Comparison of ENCODE assay signal across 8 mouse cellular contexts in the genomic region with DNA sequence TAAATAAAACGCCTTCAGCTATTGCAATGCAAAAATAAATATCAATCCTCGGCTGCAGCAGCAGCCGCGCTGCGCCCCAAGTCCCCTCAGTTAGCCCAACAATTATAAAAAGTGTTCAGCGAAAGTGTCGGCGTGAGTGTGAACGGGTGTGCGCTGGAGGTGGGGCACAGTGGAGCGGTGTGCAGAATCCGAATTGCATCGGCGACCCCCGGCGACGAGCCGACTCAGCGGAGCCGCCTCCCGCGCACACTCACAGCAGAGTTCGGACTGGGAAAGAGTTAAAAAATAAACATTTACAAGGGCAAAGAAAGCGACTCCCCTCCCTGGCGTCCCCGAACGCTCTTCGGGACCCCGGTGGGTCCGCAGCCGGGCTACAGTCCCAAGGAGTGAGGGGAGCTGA. TPM values are rescaled to one million over a fixed set of nuclear protein-coding genes. Genes with fewer than 3 reads are reported as not detected.
DNase-seq lines count a peak whose midpoint lies in the region; ATAC-seq and TF ChIP-seq lines count a peak whose summit lies in the region.

No protein-coding gene starts in this region.

- H3K9ac ChIP-seq in lung, embryonic 14.5 days = peak overlapping the region; percentile 69
- H3K9ac ChIP-seq in intestine, embryonic 14.5 days (ENCODE audit: low read length) = peak overlapping the region; percentile 69
- H3K9ac ChIP-seq in neural tube, embryonic 12.5 days = peak overlapping the region; percentile 83

- no peak for TF ChIP-seq POLR2A in embryonic fibroblast, embryonic 13.5 days (IDR thresholded peaks at IDR 0.05; ENCODE audit: low read depth, low read length)

- no peaks in the 10 kb centered on the region for H3K4me1 ChIP-seq in lung, embryonic 14.5 days (ENCODE audit: insufficient read depth)
- H3K4me1 ChIP-seq in embryonic fibroblast, embryonic 13.5 days (ENCODE audit: control insufficient read depth, insufficient read depth, low read length) = no peaks in the 10 kb centered on the region; the same call in 1 of the 2 replicates
- H3K4me1 ChIP-seq in intestine, embryonic 14.5 days (replicated peaks; ENCODE audit: control insufficient read depth, insufficient read depth, low read length) = 0 out of 2 replicates have a peak, but pooled peaks cover 3% of the 10 kb centered on the region
- peaks cover 31% of the 10 kb centered on the region for H3K4me1 ChIP-seq in neural tube, embryonic 12.5 days

- no peaks in the 10 kb centered on the region for H3K9me3 ChIP-seq in lung, embryonic 14.5 days (ENCODE audit: low read depth, low read length)
- H3K9me3 ChIP-seq in intestine, embryonic 14.5 days (ENCODE audit: control insufficient read depth, low read length) = no peaks in the 10 kb centered on the region
- H3K9me3 ChIP-seq in neural tube, embryonic 12.5 days = no peaks in the 10 kb centered on the region

- peak overlapping the region; percentile 68 for H3K4me3 ChIP-seq in lung, embryonic 14.5 days (ENCODE audit: low read depth, low read length)
- peak overlapping the region; percentile 41 for H3K4me3 ChIP-seq in embryonic fibroblast, embryonic 13.5 days (ENCODE audit: insufficient read depth, low read length)
- H3K4me3 ChIP-seq in intestine, embryonic 14.5 days (ENCODE audit: low read depth, low read length) = peak overlapping the region; percentile 53
- H3K4me3 ChIP-seq in neural tube, embryonic 12.5 days = peak overlapping the region; percentile 68

- ATAC-seq in lung, embryonic 14.5 days (ENCODE audit: insufficient read depth) = no peak
- ATAC-seq in intestine, embryonic 14.5 days (replicated peaks; ENCODE audit: low FRiP score, low TSS enrichment, low read depth) = no peak
- ATAC-seq in neural tube, embryonic 12.5 days (ENCODE audit: low FRiP score, low read depth) = peak; percentile 26

- peak overlapping the region; percentile 80 for H3K27ac ChIP-seq in lung, embryonic 14.5 days (ENCODE audit: low read depth)
- no peak overlapping the region for H3K27ac ChIP-seq in embryonic fibroblast, embryonic 13.5 days (ENCODE audit: insufficient read depth, low read length)
- peak overlapping the region; percentile 70 for H3K27ac ChIP-seq in intestine, embryonic 14.5 days (ENCODE audit: low read depth)
- H3K27ac ChIP-seq in neural tube, embryonic 12.5 days = no peak overlapping the region

- WGBS in lung, embryonic 14.5 days = 1% methylated on average over 31 of the region's 31 CpGs
- under 1% methylated on average over 31 of the region's 31 CpGs for WGBS in intestine, embryonic 14.5 days
- WGBS in neural tube, embryonic 12.5 days = under 1% methylated on average over 31 of the region's 31 CpGs

- no peak for TF ChIP-seq CTCF in lung, embryonic 14.5 days (IDR thresholded peaks at IDR 0.05; ENCODE audit: low read depth)
- TF ChIP-seq CTCF in embryonic fibroblast, embryonic 13.5 days (IDR thresholded peaks at IDR 0.05; ENCODE audit: borderline replicate concordance, insufficient read depth, low read length) = no peak

- peak overlapping the region; percentile 82 for H3K4me2 ChIP-seq in lung, embryonic 14.5 days
- peak overlapping the region; percentile 79 for H3K4me2 ChIP-seq in intestine, embryonic 14.5 days (ENCODE audit: low read length)
- H3K4me2 ChIP-seq in neural tube, embryonic 12.5 days (replicated peaks) = peak overlapping the region; percentile 98

- H3K36me3 ChIP-seq in lung, embryonic 14.5 days (ENCODE audit: insufficient read depth) = no peaks in the 10 kb centered on the region
- no peaks in the 10 kb centered on the region for H3K36me3 ChIP-seq in intestine, embryonic 14.5 days (ENCODE audit: control insufficient read depth, insufficient read depth, low read length)
- no peaks in the 10 kb centered on the region for H3K36me3 ChIP-seq in neural tube, embryonic 12.5 days

- no peak for DNase-seq in lung, embryonic 14.5 days
- DNase-seq in lung, postnatal 14 days = no peak
- no peak for DNase-seq in intestine, embryonic 14.5 days (ENCODE audit: low spot score)
- DNase-seq in urinary bladder, postnatal 25 days (ENCODE audit: low spot score) = no peak
- no peak for DNase-seq in adipocyte (ENCODE audit: low spot score)
- DNase-seq in thymus, postnatal 4 days = no peak

- peaks cover 32% of the 10 kb centered on the region for H3K27me3 ChIP-seq in lung, embryonic 14.5 days (ENCODE audit: insufficient read depth, low read length)
- H3K27me3 ChIP-seq in intestine, embryonic 14.5 days (replicated peaks; ENCODE audit: control insufficient read depth, insufficient read depth, low read length) = peaks cover 42% of the 10 kb centered on the region
- peaks cover 58% of the 10 kb centered on the region for H3K27me3 ChIP-seq in neural tube, embryonic 12.5 days (replicated peaks)

RNA-seq across cellular contexts. Expression of a gene that starts 1.1 kb away (rescaled TPM):
- polyA plus RNA-seq in lung, embryonic 14.5 days (2014; fragmentation: Nextera tagmentation; extraction: Ambion mirVana) = 40.7 and 45.3 TPM in 2 replicates
- 0.62 and 0.76 TPM in 2 replicates for polyA plus RNA-seq in embryonic fibroblast, embryonic 13.5 days (2011; ENCODE audit: insufficient read length, low read depth, missing spikeins)
- 21.9 and 24.5 TPM in 2 replicates for polyA plus RNA-seq in intestine, embryonic 14.5 days (2014; fragmentation: Nextera tagmentation; extraction: Ambion mirVana)
- polyA plus RNA-seq in neural tube, embryonic 12.5 days (2016; fragmentation: Nextera tagmentation; extraction: Ambion mirVana) = 11.6 and 12.6 TPM in 2 replicates

RNA-seq across cellular contexts. Expression of a gene that starts 40.3 kb away (rescaled TPM):
- not detected in 2 replicates for polyA plus RNA-seq in lung, embryonic 14.5 days (2014; fragmentation: Nextera tagmentation; extraction: Ambion mirVana)
- not detected in 2 replicates for polyA plus RNA-seq in embryonic fibroblast, embryonic 13.5 days (2011; ENCODE audit: insufficient read length, low read depth, missing spikeins)
- polyA plus RNA-seq in intestine, embryonic 14.5 days (2014; fragmentation: Nextera tagmentation; extraction: Ambion mirVana) = not detected in 2 replicates
- not detected in 2 replicates for polyA plus RNA-seq in neural tube, embryonic 12.5 days (2016; fragmentation: Nextera tagmentation; extraction: Ambion mirVana)

RNA-seq across cellular contexts. Expression of a gene that starts 54.7 kb away (rescaled TPM):
- polyA plus RNA-seq in lung, embryonic 14.5 days (2014; fragmentation: Nextera tagmentation; extraction: Ambion mirVana) = 69.3 and 74.9 TPM in 2 replicates
- 47.0 and 51.7 TPM in 2 replicates for polyA plus RNA-seq in embryonic fibroblast, embryonic 13.5 days (2011; ENCODE audit: insufficient read length, low read depth, missing spikeins)
- 64.3 and 70.5 TPM in 2 replicates for polyA plus RNA-seq in intestine, embryonic 14.5 days (2014; fragmentation: Nextera tagmentation; extraction: Ambion mirVana)
- 50.5 and 57.6 TPM in 2 replicates for polyA plus RNA-seq in neural tube, embryonic 12.5 days (2016; fragmentation: Nextera tagmentation; extraction: Ambion mirVana)

Comparison
In these comparisons a context has a peak if more than half of its experiments do, and no peak if none do; other contexts are left out.
1. H3K27ac ChIP-seq: peak in lung, embryonic 14.5 days (single experiment) and intestine, embryonic 14.5 days (single experiment); none in embryonic fibroblast, embryonic 13.5 days (single experiment) and neural tube, embryonic 12.5 days (single experiment).
2. Peak in every context shown above with its lines, with median percentiles within 50 percentile points of each other: H3K4me2 ChIP-seq, H3K4me3 ChIP-seq and H3K9ac ChIP-seq.